Mouse (Mus musculus) heart, embryonic 11.5 days (tissue): Measurements from ENCODE around the gene Zpr1. TPM values are rescaled to one million over a fixed set of nuclear protein-coding genes. Genes with fewer than 3 reads are reported as not detected.

Source experiments
- ATAC-seq: fragments of 200-750 bp; cut with Nextera tagmentation; replicated peaks from 2 replicates; pipeline ENCODE4 v1.8.0; 2017; ENCODE audit warnings: moderate library complexity; ENCODE audit not compliant: insufficient number of reproducible peaks, low FRiP score, low TSS enrichment
- H3K27ac ChIP-seq: fragments of 300-500 bp; sonication (generic); 2 replicates; pipeline ENCODE4 v1.5.1; 2014; ENCODE audit warnings: mild to moderate bottlenecking, low read depth, low read length
- H3K27me3 ChIP-seq: fragments of 300-500 bp; sonication (generic); 2 replicates; pipeline ENCODE4 v1.6.1; 2014; ENCODE audit warnings: mild to moderate bottlenecking, low read length, mixed read lengths; ENCODE audit not compliant: control insufficient read depth, insufficient read depth
- H3K36me3 ChIP-seq: fragments of 300-500 bp; sonication (generic); 2 replicates; pipeline ENCODE4 v1.6.1; 2014; ENCODE audit warnings: mild to moderate bottlenecking, low read length, moderate library complexity, mixed read lengths; ENCODE audit not compliant: control insufficient read depth, insufficient read depth
- H3K4me1 ChIP-seq: fragments of 300-500 bp; sonication (generic); 2 replicates; pipeline ENCODE4 v1.6.1; 2014; ENCODE audit warnings: low read length; ENCODE audit not compliant: control insufficient read depth, insufficient read depth
- H3K4me2 ChIP-seq: fragments of 300-500 bp; sonication (generic); 2 replicates; pipeline ENCODE4 v1.6.1; 2014; ENCODE audit warnings: mild to moderate bottlenecking, moderate library complexity
- H3K4me3 ChIP-seq: fragments of 300-500 bp; sonication (generic); 2 replicates; pipeline ENCODE4 v1.5.1; 2014; ENCODE audit warnings: low read depth, low read length
- H3K9ac ChIP-seq: fragments of 300-500 bp; sonication (generic); 2 replicates; pipeline ENCODE4 v1.6.1; 2014; ENCODE audit warnings: mild to moderate bottlenecking, low read depth, low read length, moderate library complexity
- H3K9me3 ChIP-seq: fragments of 300-500 bp; sonication (generic); replicated peaks from 2 replicates; pipeline ENCODE4 v1.6.1; 2016; ENCODE audit warnings: low read length; ENCODE audit not compliant: control insufficient read depth
- WGBS: fragments of 180-500 bp; shearing (Covaris S2); extraction: QIAGEN DNeasy Blood & Tissue Kit; methylation state at CpG from one replicate; pipeline ENCODE4 v1.1.7; 2014; ENCODE audit not compliant: insufficient replicate concordance; 5-methylcytosine and 5-hydroxymethylcytosine counted together
- polyA plus RNA-seq: library from polyadenylated mRNA; unstranded; fragments of >200 nt; fragmentation: Nextera tagmentation; extraction: Ambion mirVana; gene quantifications from 2 replicates; pipeline ENCODE4 v1.2.1, GENCODE M21; 2014

The Zpr1 gene
- polyA plus RNA-seq, 1 experiment from 2014 or later = 46.4 TPM

GRCm38 (mm10) chr9:46270782-46271181 lies 2.1 kb upstream of the Zpr1 start:
- Histone ChIP-seq H3K4me2 (no peak overlapping the region), H3K9me3 (no peaks in the 10 kb centered on the region), H3K4me1 (peaks cover 9% of the 10 kb centered on the region), H3K4me3 (no peak overlapping the region), H3K36me3 (peaks cover 5% of the 10 kb centered on the region; the same call in 1 of the 2 replicates), H3K27ac (no peak overlapping the region), H3K9ac (no peak overlapping the region), H3K27me3 (peaks cover 30% of the 10 kb centered on the region)
- no peak for ATAC-seq
- 88% methylated on average over 4 of the region's 4 CpGs for WGBS

- ATAC-seq = no peak
- H3K4me2 ChIP-seq = peak overlapping the region; percentile 92
- H3K36me3 ChIP-seq = peaks cover 10% of the 10 kb centered on the region
- no peak overlapping the region for H3K27ac ChIP-seq
- WGBS = 61% methylated on average over 9 of the region's 9 CpGs
- peaks cover 30% of the 10 kb centered on the region for H3K27me3 ChIP-seq
- H3K9ac ChIP-seq = no peak overlapping the region
- peaks cover 9% of the 10 kb centered on the region for H3K4me1 ChIP-seq
- H3K4me3 ChIP-seq = no peak overlapping the region
- H3K9me3 ChIP-seq = no peaks in the 10 kb centered on the region
These were observed 794 bp upstream of the Zpr1 start for GRCm38 (mm10) chr9:46272070-46272469.

GRCm38 (mm10) chr9:46274494-46274893 lies 1.6 kb downstream of the Zpr1 start:
- no peak overlapping the region for H3K4me3 ChIP-seq
- H3K36me3 ChIP-seq = peaks cover 15% of the 10 kb centered on the region
- H3K27me3 ChIP-seq = peaks cover 14% of the 10 kb centered on the region
- H3K9me3 ChIP-seq = no peaks in the 10 kb centered on the region
- H3K9ac ChIP-seq = no peak overlapping the region
- H3K27ac ChIP-seq = no peak overlapping the region
- no peak for ATAC-seq
- WGBS = 70% methylated on average over 9 of the region's 9 CpGs
- H3K4me1 ChIP-seq = peaks cover 9% of the 10 kb centered on the region
- H3K4me2 ChIP-seq = no peak overlapping the region

- Histone ChIP-seq H3K4me3 (peak within 1 kb of the TSS; percentile 98), H3K9me3 (no peaks in the 10 kb centered on the region), H3K4me1 (peaks cover 7% of the 10 kb centered on the region; the same call in 1 of the 2 replicates), H3K36me3 (peaks cover 17% of the 10 kb centered on the region), H3K27me3 (no peaks in the 10 kb centered on the region), H3K4me2 (peak within 1 kb of the TSS; percentile 62), H3K9ac (peak within 1 kb of the TSS; percentile 92), H3K27ac (peak within 1 kb of the TSS; percentile 85)
- peak; percentile 81 for ATAC-seq
- 2% methylated on average over 55 of the region's 55 CpGs for WGBS
These were observed 10.0 kb downstream of the Zpr1 start, which contains the start of gene Bud13 for GRCm38 (mm10) chr9:46282631-46283436. TSS of gene Bud13 (plus strand) at chr9:46283008.

GRCm38 (mm10) chr9:46298381-46298780 lies 25.5 kb downstream of the Zpr1 start:
- no peak overlapping the region for H3K27ac ChIP-seq
- no peak overlapping the region for H3K4me3 ChIP-seq
- H3K4me1 ChIP-seq = no peaks in the 10 kb centered on the region
- peaks cover 11% of the 10 kb centered on the region for H3K36me3 ChIP-seq
- 74% methylated on average over 4 of the region's 4 CpGs for WGBS
- no peak overlapping the region for H3K4me2 ChIP-seq
- no peak overlapping the region for H3K9ac ChIP-seq
- H3K9me3 ChIP-seq = no peaks in the 10 kb centered on the region
- no peak for ATAC-seq
- H3K27me3 ChIP-seq = no peaks in the 10 kb centered on the region

- no peaks in the 10 kb centered on the region for H3K9me3 ChIP-seq
- no peak overlapping the region for H3K4me3 ChIP-seq
- WGBS = 9% methylated on average over 2 of the region's 2 CpGs
- no peaks in the 10 kb centered on the region for H3K4me1 ChIP-seq
- no peaks in the 10 kb centered on the region for H3K27me3 ChIP-seq
- no peak overlapping the region for H3K4me2 ChIP-seq
- no peak for ATAC-seq
- H3K27ac ChIP-seq = no peak overlapping the region
- H3K9ac ChIP-seq = no peak overlapping the region
- peaks cover 6% of the 10 kb centered on the region for H3K36me3 ChIP-seq
These were observed 29.3 kb downstream of the Zpr1 start for GRCm38 (mm10) chr9:46302142-46302541.

GRCm38 (mm10) chr9:46309121-46309520 lies 36.3 kb downstream of the Zpr1 start:
- ATAC-seq = no peak
- 15% methylated on average over 7 of the region's 7 CpGs for WGBS
- no peak overlapping the region for H3K27ac ChIP-seq

GRCm38 (mm10) chr9:46314507-46314906 lies 41.6 kb downstream of the Zpr1 start:
- H3K4me2 ChIP-seq = no peak overlapping the region
- no peaks in the 10 kb centered on the region for H3K9me3 ChIP-seq
- WGBS = 4% methylated on average over 4 of the region's 4 CpGs

More at GRCm38 (mm10) chr9:46309121-46309520, 36.3 kb downstream of the Zpr1 start:
- H3K4me1 ChIP-seq = no peaks in the 10 kb centered on the region
- H3K9ac ChIP-seq = no peak overlapping the region
- no peaks in the 10 kb centered on the region for H3K9me3 ChIP-seq
- H3K4me2 ChIP-seq = no peak overlapping the region
- H3K27me3 ChIP-seq = peaks cover 9% of the 10 kb centered on the region; the same call in 1 of the 2 replicates
- no peak overlapping the region for H3K4me3 ChIP-seq
- H3K36me3 ChIP-seq = no peaks in the 10 kb centered on the region

More at GRCm38 (mm10) chr9:46314507-46314906, 41.6 kb downstream of the Zpr1 start:
- Histone ChIP-seq H3K9ac (no peak overlapping the region), H3K36me3 (no peaks in the 10 kb centered on the region), H3K4me1 (no peaks in the 10 kb centered on the region), H3K27me3 (peaks cover 14% of the 10 kb centered on the region; the same call in 1 of the 2 replicates), H3K27ac (no peak overlapping the region), H3K4me3 (no peak overlapping the region)
- no peak; the same call in 1 of the 2 replicates for ATAC-seq
